Mouse (Mus musculus): ENCODE data around the gene Sys1. TPM values are rescaled to one million over a fixed set of nuclear protein-coding genes. Genes with fewer than 3 reads are reported as not detected.

Sys1 gene
- polyA plus RNA-seq, 1 experiment from 2014 or later: 64.2 TPM

GRCm38 (mm10) chr2:164438257-164438656, 18.5 kb upstream of the Sys1 start:
- peaks cover 6% of the 10 kb centered on the region; the same call in 1 of the 2 replicates for H3K4me1 ChIP-seq (ENCODE audit: control insufficient read depth, insufficient read depth, low read length)
- H3K9ac ChIP-seq (ENCODE audit: low read length): no peak overlapping the region
- no peaks in the 10 kb centered on the region for H3K9me3 ChIP-seq (ENCODE audit: control insufficient read depth, low read length)
- H3K4me3 ChIP-seq (ENCODE audit: low read depth, low read length): no peak overlapping the region
- no peak overlapping the region for H3K4me2 ChIP-seq (ENCODE audit: low read depth)
- peaks cover 3% of the 10 kb centered on the region for H3K27me3 ChIP-seq (ENCODE audit: control insufficient read depth, insufficient read depth, low read length)
- WGBS: 57% methylated on average over 8 of the region's 8 CpGs
- H3K36me3 ChIP-seq (ENCODE audit: control insufficient read depth, insufficient read depth, low read length): no peaks in the 10 kb centered on the region
- no peak overlapping the region for H3K27ac ChIP-seq (ENCODE audit: low read depth, low read length)
- no peak for ATAC-seq (ENCODE audit: insufficient read depth, low FRiP score, low TSS enrichment)
- no peak for DNase-seq (ENCODE audit: low spot score)

GRCm38 (mm10) chr2:164439001-164439421, 17.8 kb upstream of the Sys1 start:
- 77% methylated on average over 3 of the region's 3 CpGs for WGBS
- H3K4me3 ChIP-seq (ENCODE audit: low read depth, low read length): no peak overlapping the region
- peaks cover 3% of the 10 kb centered on the region for H3K27me3 ChIP-seq (ENCODE audit: control insufficient read depth, insufficient read depth, low read length)
- H3K4me2 ChIP-seq (ENCODE audit: low read depth): no peak overlapping the region
- DNase-seq (ENCODE audit: low spot score): no peak
- H3K9ac ChIP-seq (ENCODE audit: low read length): no peak overlapping the region
- no peak for ATAC-seq (ENCODE audit: insufficient read depth, low FRiP score, low TSS enrichment)
- no peaks in the 10 kb centered on the region for H3K9me3 ChIP-seq (ENCODE audit: control insufficient read depth, low read length)
- no peaks in the 10 kb centered on the region for H3K36me3 ChIP-seq (ENCODE audit: control insufficient read depth, insufficient read depth, low read length)
- no peak overlapping the region for H3K27ac ChIP-seq (ENCODE audit: low read depth, low read length)
- peaks cover 6% of the 10 kb centered on the region; the same call in 1 of the 2 replicates for H3K4me1 ChIP-seq (ENCODE audit: control insufficient read depth, insufficient read depth, low read length)

- 79% methylated on average over 5 of the region's 5 CpGs for WGBS
Measured at GRCm38 (mm10) chr2:164440314-164440713, 16.4 kb upstream of the Sys1 start.

GRCm38 (mm10) chr2:164441155-164441554, 15.6 kb upstream of the Sys1 start:
- no peak overlapping the region for H3K9ac ChIP-seq (ENCODE audit: low read length)
- no peaks in the 10 kb centered on the region for H3K9me3 ChIP-seq (ENCODE audit: control insufficient read depth, low read length)
- no peak overlapping the region for H3K4me2 ChIP-seq (ENCODE audit: low read depth)
- DNase-seq (ENCODE audit: low spot score) (no peak), ATAC-seq (ENCODE audit: insufficient read depth, low FRiP score, low TSS enrichment) (no peak)
- no peak overlapping the region for H3K4me3 ChIP-seq (ENCODE audit: low read depth, low read length)
- 30% methylated on average over 8 of the region's 8 CpGs for WGBS
- peaks cover 6% of the 10 kb centered on the region; the same call in 1 of the 2 replicates for H3K4me1 ChIP-seq (ENCODE audit: control insufficient read depth, insufficient read depth, low read length)
- H3K27me3 ChIP-seq (ENCODE audit: control insufficient read depth, insufficient read depth, low read length): peaks cover 3% of the 10 kb centered on the region
- no peak overlapping the region for H3K27ac ChIP-seq (ENCODE audit: low read depth, low read length)
- no peaks in the 10 kb centered on the region for H3K36me3 ChIP-seq (ENCODE audit: control insufficient read depth, insufficient read depth, low read length)

More at GRCm38 (mm10) chr2:164440314-164440713, 16.4 kb upstream of the Sys1 start:
- no peaks in the 10 kb centered on the region for H3K9me3 ChIP-seq (ENCODE audit: control insufficient read depth, low read length)
- peaks cover 6% of the 10 kb centered on the region; the same call in 1 of the 2 replicates for H3K4me1 ChIP-seq (ENCODE audit: control insufficient read depth, insufficient read depth, low read length)
- H3K4me2 ChIP-seq (ENCODE audit: low read depth): no peak overlapping the region
- ATAC-seq (ENCODE audit: insufficient read depth, low FRiP score, low TSS enrichment): no peak
- peaks cover 3% of the 10 kb centered on the region for H3K27me3 ChIP-seq (ENCODE audit: control insufficient read depth, insufficient read depth, low read length)
- H3K27ac ChIP-seq (ENCODE audit: low read depth, low read length): no peak overlapping the region
- DNase-seq (ENCODE audit: low spot score): no peak
- H3K36me3 ChIP-seq (ENCODE audit: control insufficient read depth, insufficient read depth, low read length): no peaks in the 10 kb centered on the region
- no peak overlapping the region for H3K4me3 ChIP-seq (ENCODE audit: low read depth, low read length)
- H3K9ac ChIP-seq (ENCODE audit: low read length): no peak overlapping the region

GRCm38 (mm10) chr2:164441731-164442130, 15.0 kb upstream of the Sys1 start:
- H3K4me3 ChIP-seq (ENCODE audit: low read depth, low read length): no peak overlapping the region
- H3K27me3 ChIP-seq (ENCODE audit: control insufficient read depth, insufficient read depth, low read length): peaks cover 3% of the 10 kb centered on the region
- WGBS: 27% methylated on average over 7 of the region's 7 CpGs
- H3K9ac ChIP-seq (ENCODE audit: low read length): 0 out of 2 replicates have a peak overlapping the region, but pooled peaks have one; percentile 56
- H3K4me2 ChIP-seq (ENCODE audit: low read depth): peak overlapping the region; percentile 84; the same call in 1 of the 2 replicates
- H3K4me1 ChIP-seq (ENCODE audit: control insufficient read depth, insufficient read depth, low read length): peaks cover 6% of the 10 kb centered on the region; the same call in 1 of the 2 replicates
- no peak for DNase-seq (ENCODE audit: low spot score)
- no peak overlapping the region for H3K27ac ChIP-seq (ENCODE audit: low read depth, low read length)
- H3K9me3 ChIP-seq (ENCODE audit: control insufficient read depth, low read length): no peaks in the 10 kb centered on the region
- H3K36me3 ChIP-seq (ENCODE audit: control insufficient read depth, insufficient read depth, low read length): no peaks in the 10 kb centered on the region
- no peak for ATAC-seq (ENCODE audit: insufficient read depth, low FRiP score, low TSS enrichment)

- no peaks in the 10 kb centered on the region for H3K36me3 ChIP-seq (ENCODE audit: control insufficient read depth, insufficient read depth, low read length)
- no peaks in the 10 kb centered on the region for H3K9me3 ChIP-seq (ENCODE audit: control insufficient read depth, low read length)
- peak overlapping the region; percentile 47 for H3K4me3 ChIP-seq (ENCODE audit: low read depth, low read length)
- H3K4me1 ChIP-seq (ENCODE audit: control insufficient read depth, insufficient read depth, low read length): peaks cover 6% of the 10 kb centered on the region; the same call in 1 of the 2 replicates
- H3K9ac ChIP-seq (ENCODE audit: low read length): peak overlapping the region; percentile 56
- 2% methylated on average over 29 of the region's 29 CpGs for WGBS
- peak overlapping the region; percentile 84 for H3K4me2 ChIP-seq (ENCODE audit: low read depth)
- no peak for DNase-seq (ENCODE audit: low spot score)
- H3K27ac ChIP-seq (ENCODE audit: low read depth, low read length): no peak overlapping the region
- peak; percentile 45 for ATAC-seq (ENCODE audit: insufficient read depth, low FRiP score, low TSS enrichment)
- peaks cover 3% of the 10 kb centered on the region for H3K27me3 ChIP-seq (ENCODE audit: control insufficient read depth, insufficient read depth, low read length)
Measured at GRCm38 (mm10) chr2:164442315-164443050, 14.3 kb upstream of the Sys1 start.

- Histone ChIP-seq H3K4me3 (ENCODE audit: low read depth, low read length) (peak overlapping the region; percentile 47), H3K4me2 (ENCODE audit: low read depth) (peak overlapping the region; percentile 84), H3K9ac (ENCODE audit: low read length) (peak overlapping the region; percentile 56), H3K27ac (ENCODE audit: low read depth, low read length) (no peak overlapping the region), H3K9me3 (ENCODE audit: control insufficient read depth, low read length) (no peaks in the 10 kb centered on the region), H3K27me3 (ENCODE audit: control insufficient read depth, insufficient read depth, low read length) (peaks cover 3% of the 10 kb centered on the region), H3K36me3 (ENCODE audit: control insufficient read depth, insufficient read depth, low read length) (no peaks in the 10 kb centered on the region), H3K4me1 (ENCODE audit: control insufficient read depth, insufficient read depth, low read length) (peaks cover 6% of the 10 kb centered on the region; the same call in 1 of the 2 replicates)
- DNase-seq (ENCODE audit: low spot score): peak; percentile 83
- peak; percentile 91 for ATAC-seq (ENCODE audit: insufficient read depth, low FRiP score, low TSS enrichment)
- WGBS: under 1% methylated on average over 26 of the region's 26 CpGs
Measured at GRCm38 (mm10) chr2:164443051-164443437, 13.7 kb upstream of the Sys1 start.

GRCm38 (mm10) chr2:164443460-164444000, 13.2 kb upstream of the Sys1 start, which contains the start of gene Sdc4:
Gene Sdc4, minus strand, starts transcription at chr2:164443887.
- DNase-seq (ENCODE audit: low spot score): peak; percentile 39
- no peak within 1 kb of the TSS for H3K27ac ChIP-seq (ENCODE audit: low read depth, low read length)
- ATAC-seq (ENCODE audit: insufficient read depth, low FRiP score, low TSS enrichment): peak; percentile 43
- no peaks in the 10 kb centered on the region for H3K9me3 ChIP-seq (ENCODE audit: control insufficient read depth, low read length)
- H3K4me3 ChIP-seq (ENCODE audit: low read depth, low read length): peak within 1 kb of the TSS; percentile 47
- peak within 1 kb of the TSS; percentile 84 for H3K4me2 ChIP-seq (ENCODE audit: low read depth)
- peaks cover 3% of the 10 kb centered on the region for H3K27me3 ChIP-seq (ENCODE audit: control insufficient read depth, insufficient read depth, low read length)
- H3K9ac ChIP-seq (ENCODE audit: low read length): peak within 1 kb of the TSS; percentile 56
- WGBS: 6% methylated on average over 18 of the region's 18 CpGs
- peaks cover 6% of the 10 kb centered on the region; the same call in 1 of the 2 replicates for H3K4me1 ChIP-seq (ENCODE audit: control insufficient read depth, insufficient read depth, low read length)
- no peaks in the 10 kb centered on the region for H3K36me3 ChIP-seq (ENCODE audit: control insufficient read depth, insufficient read depth, low read length)
